Mouse (Mus musculus): Measurements from ENCODE around the gene Olfr1338.
A peak's percentile ranks its signal among the peaks of the same experiment; 100 is the strongest.
"Not testable (repeated sequence)": the region's sequence is repeated elsewhere in the genome, so short reads cannot be mapped to it uniquely, and the experiment has no call there.

The Olfr1338 gene

GRCm38 (mm10) chr4:118758637-118759036 is at the start of gene Olfr1338:
TSS of gene Olfr1338 (minus strand) at chr4:118758737.
- no peak for DNase-seq (ENCODE audit: low spot score)

GRCm38 (mm10) chr4:118792796-118793195 is 34.3 kb upstream of the Olfr1338 start:
- not testable (repeated sequence) for DNase-seq (ENCODE audit: low spot score)

- DNase-seq (ENCODE audit: low spot score), result no peak
These were observed 23.9 kb upstream of the Olfr1338 start, which contains the start of gene Olfr1337 for GRCm38 (mm10) chr4:118782486-118782885. TSS of gene Olfr1337 (minus strand) at chr4:118782586.

GRCm38 (mm10) chr4:118741881-118742280 is 16.7 kb downstream of the Olfr1338 start:
- DNase-seq (ENCODE audit: low spot score), result peak; percentile 11

GRCm38 (mm10) chr4:118740988-118741698 is 17.4 kb downstream of the Olfr1338 start:
- DNase-seq (ENCODE audit: low spot score), result no peak

- DNase-seq (ENCODE audit: low spot score), result no peak
These were observed 19.0 kb downstream of the Olfr1338 start for GRCm38 (mm10) chr4:118739574-118739973.

GRCm38 (mm10) chr4:118731875-118732274 is 26.7 kb downstream of the Olfr1338 start, which contains the start of gene Olfr1339:
TSS of gene Olfr1339 (plus strand) at chr4:118732175.
- no peak for DNase-seq (ENCODE audit: low spot score)

- peak; percentile 70 for DNase-seq (ENCODE audit: low spot score)
These were observed 36.6 kb downstream of the Olfr1338 start for GRCm38 (mm10) chr4:118721742-118722483.

- no peak for DNase-seq (ENCODE audit: low spot score)
These were observed 38.7 kb downstream of the Olfr1338 start, which contains the start of gene Olfr1340 for GRCm38 (mm10) chr4:118719838-118720237. TSS of gene Olfr1340 (plus strand) at chr4:118720138.

- no peak for DNase-seq (ENCODE audit: low spot score)
These were observed 46.9 kb downstream of the Olfr1338 start for GRCm38 (mm10) chr4:118711656-118712055.

GRCm38 (mm10) chr4:118708086-118708485 is 50.5 kb downstream of the Olfr1338 start:
- no peak for DNase-seq (ENCODE audit: low spot score)

GRCm38 (mm10) chr4:118703223-118703622 is 55.3 kb downstream of the Olfr1338 start, which contains the start of gene Olfr1341:
TSS of gene Olfr1341 (plus strand) at chr4:118703523.
- DNase-seq (ENCODE audit: low spot score), result no peak

All from retina, embryonic 14.5 days (tissue).